Mouse (Mus musculus) G1E (cell line): ENCODE results near the gene Sim2. TPM values are rescaled to one million over a fixed set of nuclear protein-coding genes. Genes with fewer than 3 reads are reported as not detected.

Experiments used
- ATAC-seq: 2 replicates; pipeline ENCODE4 v1.8.0; 2016; ENCODE audit warnings: mild to moderate bottlenecking; ENCODE audit not compliant: insufficient number of reproducible peaks, poor library complexity, low FRiP score, severe bottlenecking; ENCODE audit errors: extremely low read depth
- DNase-seq: peaks from one replicate; pipeline ENCODE4 v3.0.0; 2012; ENCODE audit warnings: low spot score
- H3K27me3 ChIP-seq: 2 replicates; pipeline ENCODE4 v1.6.1; 2012; ENCODE audit warnings: mild to moderate bottlenecking, low read length, inconsistent platforms; ENCODE audit not compliant: insufficient read depth
- H3K36me3 ChIP-seq: replicated peaks from 2 replicates; pipeline ENCODE3; 2012; ENCODE audit warnings: mild to moderate bottlenecking, inconsistent platforms
- H3K4me1 ChIP-seq: 2 replicates; pipeline ENCODE4 v1.6.1; 2012; ENCODE audit warnings: low read depth, low read length, inconsistent platforms, mixed read lengths; ENCODE audit not compliant: insufficient read depth
- H3K4me3 ChIP-seq: 2 replicates; pipeline ENCODE4 v1.5.1; 2012; ENCODE audit warnings: low read depth, mild to moderate bottlenecking, inconsistent platforms, low read length, moderate library complexity, mixed read lengths
- H3K9me3 ChIP-seq: replicated peaks from 2 replicates; pipeline ENCODE4 v1.6.1; 2012; ENCODE audit warnings: inconsistent platforms
- CTCF ChIP-seq: IDR thresholded peaks from 2 replicates; pipeline ENCODE4 v1.5.1; 2012; ENCODE audit warnings: low read depth, low read length, inconsistent platforms, mixed read lengths
- GATA1 ChIP-seq: IDR thresholded peaks from 2 replicates; pipeline ENCODE4 v1.6.1; 2012; ENCODE audit warnings: borderline replicate concordance, low read length, inconsistent platforms, mixed read lengths
- GATA2 ChIP-seq: IDR thresholded peaks from 2 replicates; pipeline ENCODE4 v1.6.1; 2012; ENCODE audit warnings: low read depth, low read length, inconsistent platforms, borderline replicate concordance
- POLR2AphosphoS5 ChIP-seq: IDR thresholded peaks from 2 replicates; pipeline ENCODE4 v1.6.1; 2012; ENCODE audit warnings: low read depth, low read length, inconsistent platforms; ENCODE audit not compliant: insufficient replicate concordance
- TAL1 ChIP-seq: conservative IDR thresholded peaks from 2 replicates; pipeline ENCODE4 v1.6.1; 2012; ENCODE audit warnings: low read depth, low read length, inconsistent platforms, mixed read lengths
- polyA plus RNA-seq: library from polyadenylated mRNA; stranded (reverse); fragments of >175 nt; gene quantifications from 2 replicates; pipeline ENCODE4 v1.2.3, GENCODE M21; 2012
- total RNA-seq, 2 experiments: library from RNA; stranded (forward) in 1 of 2; stranded (reverse) in 1 of 2; fragments of 200-1000 nt in 1 of 2; fragments of >200 nt in 1 of 2; fragmentation: Nextera tagmentation in 1 of 2; gene quantifications; 2 replicates each; pipeline ENCODE4 v1.2.3; 2014 to 2017

Gene Sim2
- total and polyA plus RNA-seq, 3 experiments, result not detected

DNA sequence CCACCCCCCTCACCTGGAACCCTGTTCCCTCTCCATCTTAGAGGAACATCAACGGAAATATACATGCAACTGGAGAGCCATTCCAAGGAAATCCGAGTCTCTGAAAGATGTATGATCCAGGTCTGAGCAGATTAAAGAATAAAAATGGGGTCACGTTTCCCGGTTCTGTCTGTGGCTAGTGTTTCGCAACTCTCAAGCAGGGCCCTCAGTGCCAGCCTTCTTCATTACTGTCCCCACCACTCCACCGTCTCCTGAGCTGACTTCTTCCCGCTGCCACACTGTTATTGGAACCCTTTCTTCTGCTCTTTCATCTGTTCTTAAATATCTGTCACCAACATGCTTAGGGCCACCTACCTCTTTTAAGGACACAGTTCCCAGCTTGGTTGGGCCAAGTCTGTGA, 28.4 kb downstream of the Sim2 start:
- ATAC-seq (no peak), DNase-seq (no peak)
- no peaks in the 10 kb centered on the region for H3K4me1 ChIP-seq
- H3K36me3 ChIP-seq, result no peaks in the 10 kb centered on the region
- no peaks in the 10 kb centered on the region for H3K9me3 ChIP-seq
- peaks cover 19% of the 10 kb centered on the region for H3K27me3 ChIP-seq
- H3K4me3 ChIP-seq, result no peak overlapping the region
- TF ChIP-seq GATA1 (no peak), CTCF (no peak), GATA2 (no peak), POLR2AphosphoS5 (no peak), TAL1 (no peak)

DNA sequence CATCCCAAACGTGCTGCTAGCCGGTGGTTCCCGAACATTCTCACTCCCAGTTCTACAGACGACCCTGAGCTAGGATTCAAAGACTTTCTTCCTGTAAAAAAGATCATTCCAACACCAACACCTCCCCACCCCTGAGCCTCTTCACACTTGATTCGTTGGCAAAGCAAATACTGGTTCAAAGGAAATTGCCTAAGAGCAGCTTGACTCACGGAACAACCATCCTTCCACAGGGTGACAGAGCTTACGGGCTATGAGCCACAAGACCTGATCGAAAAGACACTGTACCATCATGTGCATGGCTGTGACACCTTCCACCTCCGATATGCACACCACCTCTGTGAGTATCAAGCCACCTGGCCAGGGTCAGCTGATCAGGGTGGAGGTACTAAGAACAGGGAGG, 30.0 kb downstream of the Sim2 start:
- DNase-seq (no peak), ATAC-seq (no peak)
- no peak overlapping the region for H3K4me3 ChIP-seq
- no peak for TF ChIP-seq GATA2
- TF ChIP-seq POLR2AphosphoS5, result no peak
- TF ChIP-seq GATA1, result no peak
- no peak for TF ChIP-seq CTCF
- TF ChIP-seq TAL1, result no peak
- H3K36me3 ChIP-seq, result no peaks in the 10 kb centered on the region
- H3K4me1 ChIP-seq, result no peaks in the 10 kb centered on the region
- H3K9me3 ChIP-seq, result no peaks in the 10 kb centered on the region
- peaks cover 16% of the 10 kb centered on the region for H3K27me3 ChIP-seq

DNA sequence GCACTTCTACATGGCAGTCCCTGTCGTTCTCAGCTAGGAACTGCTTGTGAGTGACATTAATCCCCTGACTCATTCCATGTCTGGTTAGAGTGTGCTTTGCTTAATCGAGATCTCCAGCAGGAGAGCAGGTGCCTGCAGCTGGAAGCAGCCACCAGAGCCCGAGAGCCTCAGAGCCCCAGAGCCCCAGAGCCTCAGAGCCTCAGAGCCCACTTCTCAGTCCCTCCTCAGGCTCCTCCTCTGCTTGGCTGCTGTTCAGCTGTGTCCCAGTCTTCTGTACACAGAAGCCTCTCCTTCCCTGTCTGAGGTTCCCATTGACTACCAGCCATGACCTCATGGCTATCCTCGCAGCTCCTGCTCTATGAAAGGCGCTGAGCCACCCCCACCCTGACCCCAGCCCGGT, 32.6 kb downstream of the Sim2 start:
- DNase-seq (no peak), ATAC-seq (no peak)
- Histone ChIP-seq H3K27me3 (peaks cover 13% of the 10 kb centered on the region), H3K4me1 (no peaks in the 10 kb centered on the region), H3K9me3 (no peaks in the 10 kb centered on the region), H3K36me3 (no peaks in the 10 kb centered on the region), H3K4me3 (no peak overlapping the region)
- no peak for TF ChIP-seq GATA1

DNA sequence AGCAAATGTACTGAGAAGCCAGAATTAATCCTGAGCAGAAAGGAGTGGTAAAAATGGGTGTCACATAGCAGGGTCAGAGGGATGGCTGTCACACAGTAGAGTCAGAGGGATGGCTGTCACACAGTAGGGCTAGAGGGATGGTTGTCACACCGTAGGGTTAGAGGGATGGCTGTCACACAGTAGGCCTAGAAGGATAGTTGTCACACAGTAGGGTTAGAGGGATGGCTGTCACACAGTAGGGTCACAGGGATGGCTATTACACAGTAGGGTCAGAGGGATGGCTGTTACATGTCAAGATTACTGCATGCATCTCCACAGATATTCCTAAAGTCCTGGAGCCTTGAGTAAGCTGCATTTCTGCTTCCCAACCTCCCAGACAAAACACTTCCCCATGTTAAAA, 33.7 kb downstream of the Sim2 start:
- H3K27me3 ChIP-seq, result peaks cover 8% of the 10 kb centered on the region
- ATAC-seq, result no peak
- H3K36me3 ChIP-seq, result no peaks in the 10 kb centered on the region
- no peak for DNase-seq
- no peaks in the 10 kb centered on the region for H3K9me3 ChIP-seq
- TF ChIP-seq CTCF (no peak), POLR2AphosphoS5 (no peak), TAL1 (no peak), GATA2 (no peak), GATA1 (no peak)
- no peaks in the 10 kb centered on the region for H3K4me1 ChIP-seq
- no peak overlapping the region for H3K4me3 ChIP-seq

DNA sequence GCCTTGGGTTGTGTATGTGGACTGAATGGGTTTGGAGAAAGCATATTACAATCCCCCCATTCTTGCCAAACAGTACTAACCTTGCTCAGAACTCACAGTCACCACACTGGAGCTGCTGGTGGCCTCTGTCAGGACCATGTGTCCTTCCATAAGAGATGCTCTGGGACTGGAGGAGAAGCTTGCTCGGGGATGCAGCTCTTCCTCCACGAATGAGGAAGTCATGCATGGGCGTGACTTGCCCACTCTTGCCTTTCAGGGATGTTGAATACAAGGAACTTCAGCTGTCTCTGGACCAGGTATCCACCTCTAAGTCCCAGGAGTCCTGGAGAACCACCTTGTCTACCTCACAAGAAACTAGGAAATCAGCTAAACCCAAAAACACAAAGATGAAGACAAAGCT, 37.6 kb downstream of the Sim2 start:
- H3K4me1 ChIP-seq, result no peaks in the 10 kb centered on the region
- TF ChIP-seq POLR2AphosphoS5 (no peak), GATA1 (no peak), CTCF (no peak), TAL1 (no peak), GATA2 (no peak)
- H3K27me3 ChIP-seq, result peaks cover 5% of the 10 kb centered on the region; the same call in 1 of the 2 replicates
- H3K36me3 ChIP-seq, result no peaks in the 10 kb centered on the region
- H3K4me3 ChIP-seq, result no peak overlapping the region
- H3K9me3 ChIP-seq, result no peaks in the 10 kb centered on the region
- no peak for ATAC-seq
- no peak for DNase-seq

DNA sequence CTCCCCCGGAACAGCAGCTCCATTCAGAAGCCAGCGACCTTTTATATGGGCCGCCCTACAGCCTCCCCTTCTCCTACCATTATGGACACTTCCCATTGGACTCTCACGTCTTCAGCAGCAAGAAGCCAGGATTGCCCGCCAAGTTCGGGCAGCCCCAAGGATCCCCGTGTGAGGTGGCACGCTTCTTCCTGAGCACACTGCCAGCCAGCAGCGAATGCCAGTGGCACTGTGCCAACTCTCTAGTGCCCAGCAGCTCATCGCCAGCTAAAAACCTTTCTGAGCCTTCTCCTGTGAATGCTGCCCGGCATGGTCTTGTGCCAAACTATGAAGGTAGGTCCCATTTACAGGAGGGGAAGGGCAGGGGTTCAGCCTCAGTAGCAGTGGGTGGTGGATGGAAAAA, 38.5 kb downstream of the Sim2 start:
- no peaks in the 10 kb centered on the region for H3K4me1 ChIP-seq
- ATAC-seq (no peak), DNase-seq (no peak)
- no peaks in the 10 kb centered on the region for H3K36me3 ChIP-seq
- H3K4me3 ChIP-seq, result no peak overlapping the region
- no peaks in the 10 kb centered on the region; the same call in 1 of the 2 replicates for H3K27me3 ChIP-seq
- TF ChIP-seq POLR2AphosphoS5, result no peak
- H3K9me3 ChIP-seq, result no peaks in the 10 kb centered on the region

DNA sequence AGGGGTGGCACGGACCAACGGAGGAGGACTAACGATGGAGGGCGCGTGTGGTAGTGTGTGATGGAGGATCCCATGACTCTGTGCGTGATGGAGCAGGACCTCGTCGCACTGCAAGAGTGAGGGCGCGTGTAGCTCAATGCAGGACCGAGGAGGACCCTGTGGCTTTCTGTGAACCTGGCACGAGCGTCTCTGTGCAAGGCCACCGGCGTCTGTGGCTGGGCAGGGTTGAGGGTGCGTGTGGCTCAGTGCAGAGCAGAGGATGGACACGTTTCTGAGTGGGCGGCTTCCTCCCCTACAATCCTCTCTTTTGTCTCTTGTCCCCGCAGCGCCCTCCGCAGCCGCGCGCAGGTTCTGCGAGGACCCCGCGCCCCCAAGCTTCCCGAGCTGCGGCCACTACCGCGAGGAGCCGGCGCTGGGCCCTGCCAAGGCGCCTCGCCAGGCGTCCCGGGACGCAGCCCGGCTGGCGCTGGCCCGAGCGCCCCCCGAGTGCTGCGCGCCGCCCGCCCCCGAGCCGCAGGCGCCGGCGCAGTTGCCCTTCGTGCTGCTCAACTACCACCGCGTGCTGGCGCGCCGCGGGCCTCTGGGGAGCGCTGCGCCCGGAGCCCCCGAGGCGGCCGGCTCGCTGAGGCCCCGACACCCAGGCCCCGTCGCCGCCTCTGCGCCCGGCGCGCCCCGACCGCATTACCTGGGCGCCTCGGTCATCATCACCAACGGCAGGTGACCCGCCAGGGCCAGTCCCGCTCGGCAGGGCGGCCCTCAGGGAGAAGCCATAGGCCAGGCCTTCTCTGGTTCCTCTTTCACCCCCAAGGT, 40.6 kb downstream of the Sim2 start:
- ATAC-seq, result no peak
- no peak overlapping the region for H3K4me3 ChIP-seq
- DNase-seq, result no peak
- no peaks in the 10 kb centered on the region for H3K36me3 ChIP-seq
- no peaks in the 10 kb centered on the region for H3K9me3 ChIP-seq
- peaks cover 6% of the 10 kb centered on the region for H3K27me3 ChIP-seq
- H3K4me1 ChIP-seq, result no peaks in the 10 kb centered on the region
- TF ChIP-seq GATA2 (no peak), POLR2AphosphoS5 (no peak), TAL1 (no peak), GATA1 (no peak), CTCF (no peak)
